Mouse (Mus musculus): ENCODE measurements around the gene Gm2a. TPM values are rescaled to one million over a fixed set of nuclear protein-coding genes. Genes with fewer than 3 reads are reported as not detected.
A peak's percentile ranks its signal among the peaks of the same experiment; 100 is the strongest.

Gene Gm2a
- polyA plus RNA-seq (2016; fragmentation: Nextera tagmentation; extraction: Ambion mirVana), result 10.7 and 13.0 TPM in 2 replicates

GRCm38 (mm10) chr11:55097463-55098188 lies at the start of gene Gm2a:
Gene Gm2a (plus strand): TSS chr11:55098115.
- peak; percentile 98 for DNase-seq (ENCODE audit: low spot score)
- peak within 1 kb of the TSS; percentile 66 for H3K4me3 ChIP-seq
- H3K4me1 ChIP-seq (replicated peaks), result peaks cover 23% of the 10 kb centered on the region
- no peaks in the 10 kb centered on the region for H3K9me3 ChIP-seq
- no peaks in the 10 kb centered on the region for H3K36me3 ChIP-seq
- peak within 1 kb of the TSS; percentile 87 for H3K27ac ChIP-seq
- 3% methylated on average over 45 of the region's 45 CpGs for WGBS
- peaks cover 8% of the 10 kb centered on the region for H3K27me3 ChIP-seq (ENCODE audit: insufficient read depth, poor library complexity, severe bottlenecking)

- Histone ChIP-seq H3K36me3 (no peaks in the 10 kb centered on the region), H3K27ac (no peak overlapping the region), H3K4me1 (replicated peaks) (no peaks in the 10 kb centered on the region), H3K4me3 (no peak overlapping the region), H3K27me3 (ENCODE audit: insufficient read depth, poor library complexity, severe bottlenecking) (no peaks in the 10 kb centered on the region), H3K9me3 (no peaks in the 10 kb centered on the region)
- WGBS, result 83% methylated on average over 7 of the region's 7 CpGs
- no peak for DNase-seq (ENCODE audit: low spot score)
Observed at GRCm38 (mm10) chr11:55050837-55051510, 46.9 kb upstream of the Gm2a start.

GRCm38 (mm10) chr11:55057511-55057910 lies 40.4 kb upstream of the Gm2a start:
- no peak overlapping the region for H3K27ac ChIP-seq

GRCm38 (mm10) chr11:55060802-55061201 lies 37.1 kb upstream of the Gm2a start:
- WGBS, result 94% methylated on average over 5 of the region's 5 CpGs

More at GRCm38 (mm10) chr11:55057511-55057910, 40.4 kb upstream of the Gm2a start:
- Histone ChIP-seq H3K36me3 (no peaks in the 10 kb centered on the region), H3K4me1 (replicated peaks) (no peaks in the 10 kb centered on the region), H3K9me3 (no peaks in the 10 kb centered on the region), H3K4me3 (no peak overlapping the region), H3K27me3 (ENCODE audit: insufficient read depth, poor library complexity, severe bottlenecking) (no peaks in the 10 kb centered on the region)
- WGBS, result 79% methylated on average over 3 of the region's 3 CpGs
- DNase-seq (ENCODE audit: low spot score), result no peak

GRCm38 (mm10) chr11:55062856-55063255 lies 35.1 kb upstream of the Gm2a start:
- Histone ChIP-seq H3K27ac (no peak overlapping the region), H3K27me3 (ENCODE audit: insufficient read depth, poor library complexity, severe bottlenecking) (no peaks in the 10 kb centered on the region), H3K36me3 (no peaks in the 10 kb centered on the region), H3K4me1 (replicated peaks) (0 out of 2 replicates have a peak, but pooled peaks cover 6% of the 10 kb centered on the region), H3K4me3 (no peak overlapping the region), H3K9me3 (no peaks in the 10 kb centered on the region)
- WGBS, result 55% methylated on average over 5 of the region's 5 CpGs
- DNase-seq (ENCODE audit: low spot score), result no peak

More at GRCm38 (mm10) chr11:55060802-55061201, 37.1 kb upstream of the Gm2a start:
- DNase-seq (ENCODE audit: low spot score), result no peak
- H3K27ac ChIP-seq, result no peak overlapping the region
- no peaks in the 10 kb centered on the region for H3K27me3 ChIP-seq (ENCODE audit: insufficient read depth, poor library complexity, severe bottlenecking)
- no peaks in the 10 kb centered on the region for H3K36me3 ChIP-seq
- 0 out of 2 replicates have a peak, but pooled peaks cover 6% of the 10 kb centered on the region for H3K4me1 ChIP-seq (replicated peaks)
- H3K4me3 ChIP-seq, result no peak overlapping the region
- H3K9me3 ChIP-seq, result no peaks in the 10 kb centered on the region

GRCm38 (mm10) chr11:55066921-55067320 lies 31.0 kb upstream of the Gm2a start:
- no peak for DNase-seq (ENCODE audit: low spot score)
- WGBS, result 69% methylated on average over 4 of the region's 4 CpGs
- no peaks in the 10 kb centered on the region for H3K9me3 ChIP-seq
- H3K4me1 ChIP-seq (replicated peaks), result peaks cover 11% of the 10 kb centered on the region
- H3K36me3 ChIP-seq, result no peaks in the 10 kb centered on the region
- no peaks in the 10 kb centered on the region for H3K27me3 ChIP-seq (ENCODE audit: insufficient read depth, poor library complexity, severe bottlenecking)
- H3K27ac ChIP-seq, result no peak overlapping the region
- H3K4me3 ChIP-seq, result no peak overlapping the region

GRCm38 (mm10) chr11:55069023-55069422 lies 28.9 kb upstream of the Gm2a start:
- peak; percentile 18 for DNase-seq (ENCODE audit: low spot score)
- WGBS, result 45% methylated on average over 2 of the region's 2 CpGs
- Histone ChIP-seq H3K4me1 (replicated peaks) (peaks cover 12% of the 10 kb centered on the region), H3K27me3 (ENCODE audit: insufficient read depth, poor library complexity, severe bottlenecking) (no peaks in the 10 kb centered on the region), H3K36me3 (no peaks in the 10 kb centered on the region), H3K9me3 (no peaks in the 10 kb centered on the region), H3K27ac (0 out of 2 replicates have a peak overlapping the region, but pooled peaks have one; percentile 23), H3K4me3 (no peak overlapping the region)

- DNase-seq (ENCODE audit: low spot score), result no peak
- 85% methylated on average over 5 of the region's 5 CpGs for WGBS
- Histone ChIP-seq H3K36me3 (no peaks in the 10 kb centered on the region), H3K27me3 (ENCODE audit: insufficient read depth, poor library complexity, severe bottlenecking) (peaks cover 7% of the 10 kb centered on the region), H3K4me3 (no peak overlapping the region), H3K4me1 (replicated peaks) (peaks cover 12% of the 10 kb centered on the region), H3K27ac (no peak overlapping the region), H3K9me3 (no peaks in the 10 kb centered on the region)
Observed at GRCm38 (mm10) chr11:55071344-55071743, 26.6 kb upstream of the Gm2a start.

GRCm38 (mm10) chr11:55072467-55072866 lies 25.4 kb upstream of the Gm2a start:
- Histone ChIP-seq H3K4me1 (replicated peaks) (peaks cover 17% of the 10 kb centered on the region), H3K36me3 (no peaks in the 10 kb centered on the region), H3K27me3 (ENCODE audit: insufficient read depth, poor library complexity, severe bottlenecking) (peaks cover 19% of the 10 kb centered on the region), H3K27ac (no peak overlapping the region), H3K4me3 (no peak overlapping the region), H3K9me3 (no peaks in the 10 kb centered on the region)
- DNase-seq (ENCODE audit: low spot score), result no peak
- WGBS, result 89% methylated on average over 8 of the region's 8 CpGs

- H3K27me3 ChIP-seq (ENCODE audit: insufficient read depth, poor library complexity, severe bottlenecking), result peaks cover 25% of the 10 kb centered on the region
- no peak overlapping the region for H3K27ac ChIP-seq
- DNase-seq (ENCODE audit: low spot score), result no peak
- H3K4me1 ChIP-seq (replicated peaks), result peaks cover 25% of the 10 kb centered on the region
- no peaks in the 10 kb centered on the region for H3K36me3 ChIP-seq
- H3K4me3 ChIP-seq, result no peak overlapping the region
- H3K9me3 ChIP-seq, result no peaks in the 10 kb centered on the region
- WGBS, result 76% methylated on average over 10 of the region's 10 CpGs
Observed at GRCm38 (mm10) chr11:55073191-55073590, 24.7 kb upstream of the Gm2a start.

GRCm38 (mm10) chr11:55075602-55076001 lies 22.3 kb upstream of the Gm2a start:
- DNase-seq (ENCODE audit: low spot score), result no peak
- no peak overlapping the region for H3K4me3 ChIP-seq
- H3K9me3 ChIP-seq, result peaks cover 6% of the 10 kb centered on the region; the same call in 1 of the 2 replicates
- WGBS, result 78% methylated on average over 2 of the region's 2 CpGs
- no peaks in the 10 kb centered on the region for H3K36me3 ChIP-seq
- peaks cover 41% of the 10 kb centered on the region for H3K27me3 ChIP-seq (ENCODE audit: insufficient read depth, poor library complexity, severe bottlenecking)
- no peak overlapping the region for H3K27ac ChIP-seq
- H3K4me1 ChIP-seq (replicated peaks), result peaks cover 22% of the 10 kb centered on the region

- no peak for DNase-seq (ENCODE audit: low spot score)
- no peaks in the 10 kb centered on the region for H3K36me3 ChIP-seq
- 87% methylated on average over 5 of the region's 5 CpGs for WGBS
- no peak overlapping the region for H3K27ac ChIP-seq
- H3K27me3 ChIP-seq (ENCODE audit: insufficient read depth, poor library complexity, severe bottlenecking), result peaks cover 41% of the 10 kb centered on the region
- no peak overlapping the region for H3K4me3 ChIP-seq
- H3K9me3 ChIP-seq, result peaks cover 6% of the 10 kb centered on the region; the same call in 1 of the 2 replicates
- H3K4me1 ChIP-seq (replicated peaks), result peaks cover 22% of the 10 kb centered on the region
Observed at GRCm38 (mm10) chr11:55076234-55076633, 21.7 kb upstream of the Gm2a start.
